Mouse (Mus musculus): ENCODE measurements around the gene Nfkb1. TPM values are rescaled to one million over a fixed set of nuclear protein-coding genes. Genes with fewer than 3 reads are reported as not detected.
A peak's percentile ranks its signal among the peaks of the same experiment; 100 is the strongest.

Nfkb1 gene
- total and polyA plus RNA-seq, 3 experiments = 44.8 to 93.6 (median 59.9) TPM

GRCm38 (mm10) chr3:135635030-135635429 is 56.3 kb downstream of the Nfkb1 start:
- Histone ChIP-seq H3K27me3 (ENCODE audit: control insufficient read depth in 1 of 2, insufficient read depth in 2 of 2, low read length in 2 of 2) (no peaks in the 10 kb centered on the region), H3K4me1 (ENCODE audit: control insufficient read depth in 1 of 2, insufficient read depth in 2 of 2, low read length in 2 of 2) (peaks cover 23 to 53% of the 10 kb centered on the region in 2 experiments), H3K9me3 (replicated peaks; ENCODE audit: insufficient read depth, low read length) (no peaks in the 10 kb centered on the region), H3K27ac (ENCODE audit: control insufficient read depth, low read depth, low read length) (peak overlapping the region; percentile 97), H3K9ac (ENCODE audit: control insufficient read depth, low read depth, low read length, poor library complexity, severe bottlenecking) (no peak overlapping the region; the same call in 1 of the 2 replicates), H3K79me2 (ENCODE audit: control insufficient read depth, insufficient read depth, low read length, poor library complexity) (no peaks in the 10 kb centered on the region), H3K36me3 (ENCODE audit: control insufficient read depth in 1 of 2, insufficient read depth in 2 of 2, low read length in 2 of 2) (peaks cover 0 to 46% of the 10 kb centered on the region in 2 experiments; a peak in 2 of 4 replicates), H3K4me3 (ENCODE audit: control insufficient read depth in 1 of 2, insufficient read depth in 1 of 2, low read depth in 2 of 2, low read length in 2 of 2) (no peak overlapping the region)
- DNase-seq (ENCODE audit: low read depth, low spot score) = peak; percentile 75
- TF ChIP-seq GATA1 (IDR thresholded peaks at IDR 0.05; ENCODE audit: low read depth, low read length) (peak; percentile 80), ETS1 (IDR thresholded peaks at IDR 0.05; ENCODE audit: low read depth, low read length) (peak; percentile 73; the same call in 1 of the 2 replicates), TAL1 (IDR thresholded peaks at IDR 0.05; ENCODE audit: low read length) (peak; percentile 91), JUND (IDR thresholded peaks at IDR 0.05; ENCODE audit: low read depth, low read length) (no peak), ZNF384 (IDR thresholded peaks at IDR 0.05; ENCODE audit: low read depth, low read length) (no peak), MYB (IDR thresholded peaks at IDR 0.05; ENCODE audit: low read depth, low read length) (no peak), RAD21 (IDR thresholded peaks at IDR 0.05; ENCODE audit: low read depth, low read length) (no peak), SIN3A (IDR thresholded peaks at IDR 0.05; ENCODE audit: low read length) (peak; percentile 19; the same call in 1 of the 2 replicates), MYC (IDR thresholded peaks at IDR 0.05; ENCODE audit: low read depth, low read length) (no peak), EP300 (IDR thresholded peaks at IDR 0.05; ENCODE audit: low read depth in 1 of 2, low read length in 2 of 2) (peak; percentile 87), MAZ (IDR thresholded peaks at IDR 0.05; ENCODE audit: low read depth, low read length) (no peak), NELFE (IDR thresholded peaks at IDR 0.05; ENCODE audit: low read depth, low read length) (no peak), USF1 (IDR thresholded peaks at IDR 0.05; ENCODE audit: low read depth, low read length) (no peak), BHLHE40 (IDR thresholded peaks at IDR 0.05; ENCODE audit: borderline replicate concordance, low read depth, low read length) (no peak), E2F4 (IDR thresholded peaks at IDR 0.05; ENCODE audit: borderline replicate concordance, low read depth, low read length) (no peak), MXI1 (IDR thresholded peaks at IDR 0.05; ENCODE audit: low read depth, low read length) (no peak), POLR2AphosphoS5 (IDR thresholded peaks at IDR 0.05; ENCODE audit: borderline replicate concordance, low read depth, low read length) (no peak), TCF12 (IDR thresholded peaks at IDR 0.05; ENCODE audit: low read depth, low read length) (peak; percentile 75), RCOR1 (IDR thresholded peaks at IDR 0.05; ENCODE audit: low read depth, low read length) (peak; percentile 71), MEF2A (IDR thresholded peaks at IDR 0.05; ENCODE audit: extremely low read depth, insufficient replicate concordance, low read depth, low read length, poor library complexity, severe bottlenecking) (no peak), ZC3H11A (IDR thresholded peaks at IDR 0.05; ENCODE audit: low read depth, low read length) (no peak), MAX (IDR thresholded peaks at IDR 0.05; ENCODE audit: low read length) (no peak), POLR2A (IDR thresholded peaks at IDR 0.05; ENCODE audit: control insufficient read depth in 1 of 2, insufficient read depth in 1 of 2, low read depth in 1 of 2, low read length in 2 of 2, poor library complexity in 1 of 2) (no peak), SMC3 (IDR thresholded peaks at IDR 0.05; ENCODE audit: low read depth, low read length) (no peak)

Data from MEL (cell line).